Mouse (Mus musculus) liver, embryonic 13.5 days (tissue): Measurements from ENCODE around the gene Cog4. TPM values are rescaled to one million over a fixed set of nuclear protein-coding genes. Genes with fewer than 3 reads are reported as not detected.

ENCODE experiments used
- ATAC-seq: fragments of 200-750 bp; cut with Nextera tagmentation; 2 replicates; pipeline ENCODE4 v1.8.0; 2017; ENCODE audit warnings: low read depth, mild to moderate bottlenecking, moderate number of reproducible peaks, moderate library complexity
- DNase-seq: peaks from one replicate; pipeline ENCODE4 v3.0.0; 2022
- H3K27ac ChIP-seq: fragments of 300-500 bp; sonication (generic); 2 replicates; pipeline ENCODE4 v1.5.1; 2015; ENCODE audit warnings: moderate library complexity, mild to moderate bottlenecking, inconsistent platforms
- H3K27me3 ChIP-seq: fragments of 300-500 bp; sonication (generic); 2 replicates; pipeline ENCODE4 v1.6.1; 2015; ENCODE audit warnings: mild to moderate bottlenecking, inconsistent platforms
- H3K36me3 ChIP-seq: fragments of 300-500 bp; sonication (generic); 2 replicates; pipeline ENCODE4 v1.6.1; 2015; ENCODE audit warnings: mild to moderate bottlenecking, inconsistent platforms
- H3K4me1 ChIP-seq: fragments of 300-500 bp; sonication (generic); replicated peaks from 2 replicates; pipeline ENCODE4 v1.6.1; 2015; ENCODE audit warnings: inconsistent platforms
- H3K4me2 ChIP-seq: fragments of 300-500 bp; sonication (generic); 2 replicates; pipeline ENCODE4 v1.6.1; 2015; ENCODE audit warnings: inconsistent platforms, mild to moderate bottlenecking, moderate library complexity
- H3K4me3 ChIP-seq: fragments of 300-500 bp; sonication (generic); replicated peaks from 2 replicates; pipeline ENCODE4 v1.5.1; 2015; ENCODE audit warnings: mild to moderate bottlenecking, inconsistent platforms
- H3K9ac ChIP-seq: fragments of 300-500 bp; sonication (generic); 2 replicates; pipeline ENCODE4 v1.6.1; 2015; ENCODE audit warnings: mild to moderate bottlenecking, inconsistent platforms
- H3K9me3 ChIP-seq: fragments of 300-500 bp; sonication (generic); replicated peaks from 2 replicates; pipeline ENCODE4 v1.6.1; 2016; ENCODE audit warnings: inconsistent platforms
- WGBS: fragments of 180-500 bp; shearing (Covaris S2); methylation state at CpG from one replicate; pipeline ENCODE4 v1.1.7; 2015; ENCODE audit not compliant: insufficient replicate concordance; 5-methylcytosine and 5-hydroxymethylcytosine counted together
- polyA plus RNA-seq: library from polyadenylated mRNA; unstranded; fragments of >200 nt; fragmentation: Nextera tagmentation; extraction: Ambion mirVana; gene quantifications from 2 replicates; pipeline ENCODE4 v1.2.1, GENCODE M21; 2015

The Cog4 gene
- polyA plus RNA-seq, 1 experiment from 2014 or later, result 32.0 TPM

GRCm38 (mm10) chr8:110911576-110912570 is 65.5 kb downstream of the Cog4 start:
- Histone ChIP-seq H3K4me1 (peaks cover 13% of the 10 kb centered on the region), H3K9me3 (no peaks in the 10 kb centered on the region), H3K27ac (peak overlapping the region; percentile 60; the same call in 1 of the 2 replicates), H3K4me3 (no peak overlapping the region), H3K9ac (peak overlapping the region; percentile 24; the same call in 1 of the 2 replicates), H3K27me3 (no peaks in the 10 kb centered on the region), H3K36me3 (no peaks in the 10 kb centered on the region), H3K4me2 (no peak overlapping the region)
- ATAC-seq (peak; percentile 82), DNase-seq (no peak)
- 38% methylated on average over 15 of the region's 15 CpGs for WGBS

GRCm38 (mm10) chr8:110917415-110917814 is 71.0 kb downstream of the Cog4 start:
- 65% methylated on average over 2 of the region's 2 CpGs for WGBS
- DNase-seq (no peak), ATAC-seq (no peak)
- no peaks in the 10 kb centered on the region for H3K27me3 ChIP-seq
- no peak overlapping the region for H3K4me3 ChIP-seq
- H3K27ac ChIP-seq, result no peak overlapping the region
- no peak overlapping the region for H3K4me2 ChIP-seq
- no peaks in the 10 kb centered on the region for H3K9me3 ChIP-seq
- no peak overlapping the region for H3K9ac ChIP-seq
- H3K4me1 ChIP-seq, result peaks cover 43% of the 10 kb centered on the region
- H3K36me3 ChIP-seq, result peaks cover under 1% of the 10 kb centered on the region; the same call in 1 of the 2 replicates

- WGBS, result 81% methylated on average over 11 of the region's 11 CpGs
- Histone ChIP-seq H3K4me2 (no peak overlapping the region), H3K9ac (no peak overlapping the region), H3K36me3 (peaks cover 6% of the 10 kb centered on the region), H3K9me3 (no peaks in the 10 kb centered on the region), H3K4me3 (no peak overlapping the region), H3K27me3 (no peaks in the 10 kb centered on the region), H3K4me1 (peaks cover 49% of the 10 kb centered on the region), H3K27ac (no peak overlapping the region)
- DNase-seq, result no peak
- no peak for ATAC-seq
These were observed 71.6 kb downstream of the Cog4 start for GRCm38 (mm10) chr8:110918027-110918426.

DNA sequence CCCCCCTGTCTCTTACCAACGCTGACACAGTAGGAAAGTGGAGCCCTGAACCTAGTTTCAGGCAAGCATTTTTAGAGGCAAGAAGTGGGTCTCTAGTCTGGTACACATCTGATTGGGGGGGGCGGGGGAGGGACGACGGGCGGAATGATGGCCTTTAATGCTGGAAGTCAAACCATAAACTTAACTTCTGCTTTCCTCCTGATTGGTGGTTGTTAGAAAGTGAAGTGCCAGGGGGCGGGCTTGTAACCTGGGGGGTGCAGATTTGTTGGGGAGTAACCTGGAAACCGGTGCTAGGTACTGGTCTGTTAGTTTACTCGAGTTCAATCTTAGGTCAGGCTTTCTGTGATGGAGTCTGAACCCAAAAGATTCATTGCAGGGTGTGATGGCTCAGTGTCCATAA is 72.1 kb downstream of the Cog4 start:
- Histone ChIP-seq H3K9me3 (no peaks in the 10 kb centered on the region), H3K27me3 (no peaks in the 10 kb centered on the region), H3K4me2 (no peak overlapping the region), H3K4me3 (no peak overlapping the region), H3K9ac (peak overlapping the region; percentile 97; the same call in 1 of the 2 replicates), H3K36me3 (peaks cover 10% of the 10 kb centered on the region), H3K4me1 (peaks cover 53% of the 10 kb centered on the region), H3K27ac (no peak overlapping the region)
- 56% methylated on average over 8 of the region's 8 CpGs for WGBS
- DNase-seq (no peak), ATAC-seq (no peak)

DNA sequence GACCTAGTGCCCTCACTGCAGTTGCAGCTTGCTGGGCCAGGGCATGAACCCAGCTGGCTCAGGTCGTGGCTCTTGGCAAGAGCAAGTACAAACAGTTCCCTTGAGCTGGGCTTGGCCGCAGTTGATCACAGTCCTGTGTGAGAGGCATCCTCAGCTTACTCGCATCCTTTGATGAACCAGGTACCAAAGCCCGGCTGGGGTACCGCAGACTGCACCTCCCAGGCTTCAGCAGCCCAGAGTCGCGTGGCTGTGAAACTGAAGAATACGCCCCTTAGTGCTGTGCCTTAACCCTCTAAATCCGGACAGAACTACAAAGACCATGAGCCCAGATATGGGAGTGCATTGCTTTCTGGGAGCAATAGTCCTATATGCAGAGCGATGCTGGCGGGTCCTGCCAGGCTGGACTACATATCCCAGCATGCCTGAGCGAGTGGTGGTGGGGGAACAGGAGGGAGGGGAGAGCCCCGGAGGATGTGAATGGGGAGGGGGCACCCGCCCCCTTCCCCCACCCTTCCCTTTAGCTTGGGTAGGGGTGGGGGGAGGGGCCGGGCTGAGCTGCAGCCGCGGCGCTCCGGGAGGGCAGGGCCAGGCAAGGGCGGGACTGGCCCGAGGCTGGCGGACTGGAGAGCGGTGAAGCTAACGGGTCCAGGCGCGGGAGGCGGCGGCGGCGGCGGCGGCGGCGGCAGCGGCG is 73.1 kb downstream of the Cog4 start, which contains the start of gene St3gal2:
St3gal2 (plus strand) TSS at position 582 of the 691 bp plus-strand sequence.
- H3K4me1 ChIP-seq, result peaks cover 63% of the 10 kb centered on the region
- H3K4me3 ChIP-seq, result peak within 1 kb of the TSS; percentile 93
- H3K27ac ChIP-seq, result peak within 1 kb of the TSS; percentile 95
- H3K36me3 ChIP-seq, result peaks cover 14% of the 10 kb centered on the region
- no peaks in the 10 kb centered on the region for H3K27me3 ChIP-seq
- no peaks in the 10 kb centered on the region for H3K9me3 ChIP-seq
- peak within 1 kb of the TSS; percentile 97 for H3K9ac ChIP-seq
- DNase-seq, result peak; percentile 78
- peak within 1 kb of the TSS; percentile 78 for H3K4me2 ChIP-seq
- peak; percentile 83 for ATAC-seq
- 4% methylated on average over 13 of the region's 36 CpGs for WGBS

DNA sequence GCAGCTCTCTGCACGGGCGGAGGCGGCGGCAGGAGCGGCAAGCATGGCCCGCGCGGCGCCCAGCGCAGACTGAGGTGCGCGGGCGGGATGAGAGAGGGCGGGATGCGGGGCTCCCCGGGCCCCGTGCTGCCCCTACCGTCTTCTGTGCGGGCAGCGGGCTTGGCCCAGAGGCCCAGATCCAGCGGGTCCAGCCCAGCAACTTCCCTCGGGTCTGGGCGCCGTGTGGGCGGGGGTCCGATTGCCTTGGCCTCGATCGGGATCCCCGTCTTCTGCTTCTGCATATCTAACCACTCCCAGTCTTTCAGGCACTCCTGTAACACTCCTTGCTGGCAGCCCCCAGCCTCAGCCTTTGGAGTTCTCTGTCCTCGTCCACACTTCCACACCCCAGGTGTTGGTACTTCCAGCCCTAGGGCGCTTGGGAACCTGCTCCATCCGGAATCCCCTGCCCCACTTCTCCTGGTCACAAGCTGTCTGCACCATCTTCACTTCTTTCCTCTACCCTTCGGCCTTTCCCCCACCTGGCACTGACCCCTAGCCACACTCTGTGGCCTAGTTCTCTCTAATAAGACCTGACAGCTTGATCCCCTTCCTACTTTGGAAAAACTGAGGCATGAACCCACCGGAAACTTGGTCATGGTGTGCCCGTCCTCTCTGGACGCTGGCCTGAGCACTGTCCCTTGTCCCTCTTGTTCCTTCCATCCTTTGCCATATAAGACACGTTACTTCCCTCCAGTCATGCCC is 73.8 kb downstream of the Cog4 start:
- ATAC-seq, result peak; percentile 10
- H3K27me3 ChIP-seq, result no peaks in the 10 kb centered on the region
- peak overlapping the region; percentile 97 for H3K9ac ChIP-seq
- H3K4me3 ChIP-seq, result peak overlapping the region; percentile 93
- peaks cover 71% of the 10 kb centered on the region for H3K4me1 ChIP-seq
- H3K27ac ChIP-seq, result peak overlapping the region; percentile 95
- H3K36me3 ChIP-seq, result peaks cover 21% of the 10 kb centered on the region
- no peak for DNase-seq
- 4% methylated on average over 27 of the region's 37 CpGs for WGBS
- peak overlapping the region; percentile 78 for H3K4me2 ChIP-seq
- H3K9me3 ChIP-seq, result no peaks in the 10 kb centered on the region

- H3K27ac ChIP-seq, result peak overlapping the region; percentile 95
- peaks cover 23% of the 10 kb centered on the region for H3K36me3 ChIP-seq
- 46% methylated on average over 3 of the region's 3 CpGs for WGBS
- H3K4me1 ChIP-seq, result peaks cover 77% of the 10 kb centered on the region
- ATAC-seq, result no peak
- peak overlapping the region; percentile 93 for H3K4me3 ChIP-seq
- no peak for DNase-seq
- no peaks in the 10 kb centered on the region for H3K27me3 ChIP-seq
- peak overlapping the region; percentile 78 for H3K4me2 ChIP-seq
- peak overlapping the region; percentile 97 for H3K9ac ChIP-seq
- no peaks in the 10 kb centered on the region for H3K9me3 ChIP-seq
These were observed 74.4 kb downstream of the Cog4 start for GRCm38 (mm10) chr8:110920773-110921277.

DNA sequence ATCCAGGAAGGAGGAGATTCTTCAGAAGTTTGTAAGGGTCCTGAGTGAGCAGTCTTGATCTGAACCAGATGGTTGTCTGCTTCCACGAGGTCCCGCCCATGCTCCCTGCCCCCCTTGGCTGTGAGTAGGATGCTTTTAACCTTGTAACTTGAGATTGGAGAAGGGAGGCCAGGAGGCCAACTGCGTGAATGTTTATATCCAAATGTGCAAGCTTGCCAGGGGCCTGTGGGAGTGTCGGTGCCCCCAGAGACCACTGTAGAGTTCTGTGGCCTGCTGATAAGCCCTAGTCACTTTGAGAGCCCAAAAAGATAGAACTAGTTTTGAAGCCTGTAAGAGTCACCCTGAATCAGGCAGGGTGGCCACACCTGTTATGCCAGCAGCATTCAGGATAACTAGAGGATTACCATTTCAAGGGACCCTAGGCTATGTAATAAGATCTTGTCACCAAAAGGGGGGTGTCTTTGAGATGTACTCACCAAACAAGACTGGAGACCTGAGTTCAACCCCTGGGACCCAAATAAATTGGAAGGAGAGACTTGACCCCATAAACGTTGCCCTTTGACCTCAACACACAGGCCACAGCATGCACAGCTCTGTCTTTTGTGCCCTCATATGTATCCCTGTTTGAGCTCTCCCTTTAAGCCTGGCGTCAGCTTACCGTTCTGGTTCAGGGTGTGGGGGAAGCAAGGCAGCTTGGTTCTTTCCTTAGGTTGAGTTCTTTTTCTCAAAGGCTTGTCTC is 75.3 kb downstream of the Cog4 start:
- H3K27me3 ChIP-seq, result no peaks in the 10 kb centered on the region
- peak; percentile 82 for ATAC-seq
- no peaks in the 10 kb centered on the region for H3K9me3 ChIP-seq

DNA sequence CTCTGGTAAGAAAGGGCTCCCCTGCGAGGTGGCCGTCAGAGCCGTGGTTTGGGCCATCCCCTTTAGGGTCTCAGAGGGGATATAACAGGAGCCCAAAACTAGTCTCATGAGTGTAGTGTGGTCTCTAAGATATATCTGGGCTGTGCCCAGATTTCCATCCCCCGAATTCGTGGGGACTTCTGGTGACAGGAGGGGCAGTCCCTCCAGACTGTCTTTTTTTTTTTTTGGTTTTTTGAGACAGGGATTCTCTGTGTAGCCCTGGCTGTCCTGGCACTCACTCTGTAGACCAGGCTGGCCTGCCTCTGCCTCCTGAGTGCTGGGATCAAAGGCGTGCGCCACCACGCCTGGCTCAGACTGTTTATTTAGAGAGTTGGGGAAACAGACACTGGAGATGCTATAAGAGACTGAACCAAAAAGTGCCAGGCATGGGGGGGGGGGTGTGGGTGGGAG is 79.3 kb downstream of the Cog4 start:
- WGBS, result 64% methylated on average over 8 of the region's 8 CpGs

More for the DNA sequence above, 75.3 kb downstream of the Cog4 start:
- DNase-seq, result peak; percentile 87
- Histone ChIP-seq H3K4me3 (peak overlapping the region; percentile 93), H3K4me1 (peaks cover 85% of the 10 kb centered on the region), H3K36me3 (peaks cover 23% of the 10 kb centered on the region), H3K27ac (peak overlapping the region; percentile 95), H3K4me2 (peak overlapping the region; percentile 78), H3K9ac (peak overlapping the region; percentile 97)
- WGBS, result 24% methylated on average over 7 of the region's 7 CpGs

DNA sequence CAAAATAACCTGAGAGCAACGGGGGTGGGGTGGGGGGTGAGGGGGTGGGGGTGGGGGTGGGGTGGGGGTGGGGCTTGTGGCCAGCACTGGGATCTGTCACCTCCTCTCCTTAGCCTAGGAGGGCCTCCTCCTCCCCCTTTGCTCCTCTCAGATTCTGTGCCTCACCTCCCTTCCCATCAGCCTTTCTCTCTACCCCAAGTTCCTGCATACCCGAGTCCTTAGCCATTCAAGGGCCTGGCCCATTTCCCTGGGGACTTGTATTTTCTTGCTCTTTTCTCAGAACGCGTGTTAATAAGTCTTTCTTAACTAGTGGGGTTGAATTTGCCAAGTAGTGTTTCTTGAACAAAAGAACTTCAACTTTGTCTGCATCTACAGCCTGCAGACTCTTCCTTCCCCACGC is 80.3 kb downstream of the Cog4 start:
- ATAC-seq (no peak), DNase-seq (no peak)
- H3K27me3 ChIP-seq, result no peaks in the 10 kb centered on the region
- peaks cover 100% of the 10 kb centered on the region for H3K4me1 ChIP-seq
- H3K9me3 ChIP-seq, result no peaks in the 10 kb centered on the region
- peak overlapping the region; percentile 32 for H3K4me2 ChIP-seq
- H3K36me3 ChIP-seq, result peaks cover 29% of the 10 kb centered on the region
- no peak overlapping the region for H3K4me3 ChIP-seq
- 40% methylated on average over 5 of the region's 5 CpGs for WGBS
- peak overlapping the region; percentile 65 for H3K9ac ChIP-seq
- H3K27ac ChIP-seq, result peak overlapping the region; percentile 96

More for the DNA sequence above, 79.3 kb downstream of the Cog4 start:
- peak overlapping the region; percentile 33; the same call in 1 of the 2 replicates for H3K9ac ChIP-seq
- H3K9me3 ChIP-seq, result no peaks in the 10 kb centered on the region
- H3K4me1 ChIP-seq, result peaks cover 100% of the 10 kb centered on the region
- no peak overlapping the region for H3K4me3 ChIP-seq
- ATAC-seq (no peak), DNase-seq (no peak)
- no peaks in the 10 kb centered on the region for H3K27me3 ChIP-seq
- peaks cover 28% of the 10 kb centered on the region for H3K36me3 ChIP-seq
- peak overlapping the region; percentile 96 for H3K27ac ChIP-seq
- H3K4me2 ChIP-seq, result peak overlapping the region; percentile 32
